Mouse (Mus musculus) layer of hippocampus, postnatal 14 days (tissue): ENCODE results near the gene Mcl1. TPM values are rescaled to one million over a fixed set of nuclear protein-coding genes. Genes with fewer than 3 reads are reported as not detected.
"Not testable (repeated sequence)": the region's sequence is repeated elsewhere in the genome, so short reads cannot be mapped to it uniquely, and the experiment has no call there.

Source experiments
- DNase-seq, 2 experiments: peaks; one replicate each; pipeline ENCODE4 v3.0.0; 2021 to 2022; ENCODE audit warnings: low spot score in 2 of 2, mixed read lengths in 1 of 2
- total RNA-seq, 2 experiments: library from RNA; stranded (reverse); gene quantifications; 2 replicates each; pipeline ENCODE4 v1.2.3; 2021

The Mcl1 gene
- total RNA-seq, 2 experiments from 2014 or later, result 64.6 to 65.1 TPM

GRCm38 (mm10) chr3:95648016-95648415, 10.6 kb upstream of the Mcl1 start:
- DNase-seq, result no peak

GRCm38 (mm10) chr3:95650276-95651032, 8.1 kb upstream of the Mcl1 start:
- DNase-seq, result no peak

GRCm38 (mm10) chr3:95651033-95651373, 7.6 kb upstream of the Mcl1 start:
- DNase-seq, result no peak

- DNase-seq, result no peak
Observed at GRCm38 (mm10) chr3:95651391-95652203, 7.0 kb upstream of the Mcl1 start.

DNA sequence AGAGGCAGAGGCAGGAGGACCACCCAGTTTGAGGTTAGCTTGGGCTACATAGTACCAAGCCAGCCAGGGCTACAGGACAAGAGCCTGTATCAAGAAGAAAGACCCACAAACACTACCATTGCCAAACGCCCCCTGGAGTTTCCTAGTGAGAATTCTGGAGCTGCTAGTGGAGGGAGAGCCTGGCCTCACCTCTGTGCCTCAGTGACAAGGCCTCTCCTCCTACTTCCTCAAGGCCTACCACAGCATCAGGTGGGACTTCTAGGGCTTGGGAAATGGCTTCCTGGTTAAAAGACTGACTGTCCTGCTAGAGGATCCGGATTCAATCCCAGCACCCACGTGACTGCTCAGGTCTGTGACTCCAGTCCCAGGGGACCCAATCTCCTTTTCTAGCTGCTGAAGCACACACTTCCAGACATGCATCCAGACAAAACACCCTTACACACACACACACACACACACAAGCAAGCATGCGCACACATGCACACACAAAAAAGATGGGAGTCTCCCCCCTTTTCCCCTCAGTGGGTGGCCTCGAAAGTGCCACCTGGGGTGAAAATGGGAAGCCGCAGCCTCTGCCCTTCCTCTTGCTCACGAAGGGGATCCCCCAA, 6.3 kb upstream of the Mcl1 start:
- DNase-seq, result no peak

- DNase-seq, result no peak
Observed at GRCm38 (mm10) chr3:95652871-95653270, 5.7 kb upstream of the Mcl1 start.

DNA sequence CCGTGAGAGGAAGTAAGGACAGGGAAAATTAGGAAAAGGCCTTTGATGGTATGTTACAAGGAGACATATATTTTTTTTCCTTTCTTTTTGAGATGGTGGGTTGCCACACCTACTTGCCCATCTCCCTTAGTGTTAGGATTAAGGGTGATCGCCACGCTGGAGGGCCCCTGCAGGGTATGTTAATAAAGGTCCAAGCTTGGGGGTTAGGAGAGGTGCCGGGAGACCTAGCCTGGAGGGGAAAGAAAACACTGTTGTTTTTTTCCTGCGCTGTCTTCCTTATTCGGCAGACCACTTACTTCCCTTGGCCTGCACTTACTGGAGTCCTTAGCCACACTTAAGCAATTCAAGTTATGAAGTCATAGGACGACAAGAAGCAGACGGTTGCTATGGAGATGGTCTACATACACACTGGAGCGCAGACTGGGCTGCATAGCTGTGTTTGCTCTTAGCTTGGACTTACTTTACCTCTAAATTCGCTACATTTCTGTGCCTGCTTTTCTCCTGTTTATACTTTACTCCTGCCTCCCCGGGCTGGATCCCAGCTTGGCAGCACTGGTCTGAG, 5.0 kb upstream of the Mcl1 start:
- DNase-seq, result no peak

DNA sequence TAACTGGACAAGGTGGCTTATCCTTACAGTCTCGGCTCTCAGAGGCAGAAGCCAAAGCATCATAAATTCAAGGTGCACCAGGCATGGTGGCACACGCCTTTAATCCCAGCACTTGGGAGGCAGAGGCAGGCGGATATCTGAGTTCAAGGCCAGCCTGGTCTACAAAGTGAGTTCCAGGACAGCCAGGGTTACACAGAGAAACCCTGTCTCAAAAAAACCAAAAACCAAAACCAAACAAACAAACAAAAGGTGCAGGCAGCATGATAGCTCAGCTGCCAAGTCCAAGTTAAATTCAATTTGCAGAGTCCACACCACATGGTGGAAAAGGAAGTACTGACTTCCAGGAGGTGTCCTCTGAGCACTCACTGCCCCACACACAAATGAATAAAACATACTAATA, 4.2 kb upstream of the Mcl1 start:
- DNase-seq, result not testable (repeated sequence)

DNA sequence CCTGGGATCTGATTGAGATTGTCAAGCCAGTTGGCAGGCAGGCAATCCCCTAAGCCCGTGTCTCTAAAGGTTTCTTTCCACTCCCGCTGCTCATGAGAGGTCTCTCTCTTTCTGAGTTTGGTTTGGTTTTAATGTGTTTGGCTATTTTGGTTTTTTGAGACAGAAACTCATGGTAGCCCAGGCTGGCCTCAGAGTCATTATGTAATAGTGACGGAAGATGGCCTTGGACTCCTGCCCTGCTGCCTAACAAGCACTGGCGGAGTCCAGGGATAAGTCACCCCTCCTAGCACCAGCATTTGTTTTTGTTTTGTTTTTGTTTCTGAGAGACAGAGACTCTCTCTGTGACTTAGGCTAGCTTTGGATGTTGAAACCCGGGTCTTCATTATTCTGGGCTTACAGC, 3.2 kb upstream of the Mcl1 start:
- DNase-seq, result no peak

DNA sequence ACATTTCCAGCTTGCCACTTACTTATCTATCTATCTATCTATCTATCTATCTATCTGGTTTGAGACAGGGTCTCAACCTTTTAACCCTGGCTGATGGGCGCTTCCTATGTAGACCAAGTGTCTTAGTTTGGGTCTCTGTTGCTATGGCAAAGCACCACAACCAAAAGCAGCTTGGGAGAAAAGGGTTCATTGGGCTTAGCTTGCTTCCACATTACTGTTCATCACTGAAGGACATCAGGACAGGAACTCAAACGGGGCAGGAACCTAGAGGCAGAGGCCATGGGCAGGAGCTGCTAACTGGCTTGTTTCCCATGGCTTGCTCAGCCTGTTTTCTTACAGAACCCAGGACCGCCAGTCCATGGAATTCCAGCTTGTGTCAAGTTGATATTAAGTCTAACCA, 1.5 kb upstream of the Mcl1 start:
- DNase-seq, result no peak

DNA sequence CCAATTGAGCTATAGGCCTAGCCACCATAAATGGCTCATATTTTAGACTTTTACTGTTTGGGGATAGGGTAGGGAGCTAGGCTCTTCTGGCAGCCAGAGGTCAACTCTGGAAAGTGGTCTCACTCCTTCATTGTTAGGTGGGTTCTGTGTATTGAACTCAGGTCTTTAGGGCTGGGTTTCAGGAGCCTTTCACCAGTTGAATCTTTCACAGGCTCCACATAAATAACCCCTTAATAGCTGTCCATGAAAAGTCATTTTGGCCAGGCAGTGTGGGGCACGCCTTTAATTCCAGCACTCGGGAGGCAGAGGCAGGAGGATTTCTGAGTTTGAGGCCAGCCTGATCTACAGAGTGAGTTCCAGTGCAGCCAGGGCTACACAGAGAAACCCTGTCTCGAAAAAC, 877 bp upstream of the Mcl1 start:
- DNase-seq, result no peak

- DNase-seq, result peak; percentile 55 to 63
Observed at GRCm38 (mm10) chr3:95658868-95659712, 502 bp downstream of the Mcl1 start.

DNA sequence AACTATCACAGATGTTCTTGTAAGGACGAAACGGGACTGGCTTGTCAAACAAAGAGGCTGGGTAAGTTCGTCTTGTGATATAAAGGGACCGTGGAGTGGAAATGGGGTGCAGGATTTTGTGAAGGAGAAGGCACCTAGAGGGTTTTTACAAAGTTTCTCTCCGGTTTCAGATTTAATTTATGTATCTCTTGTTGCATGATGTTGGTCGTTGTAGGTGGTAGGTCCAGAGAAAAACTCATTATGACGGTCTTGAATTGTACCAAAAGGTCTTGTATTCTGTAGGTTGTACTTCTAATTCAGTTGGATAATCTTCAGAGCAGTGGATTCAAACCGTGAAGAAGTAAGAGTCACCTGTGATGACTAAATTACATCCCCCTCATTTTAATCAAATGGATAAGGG, 1.4 kb downstream of the Mcl1 start:
- no peak for DNase-seq

DNA sequence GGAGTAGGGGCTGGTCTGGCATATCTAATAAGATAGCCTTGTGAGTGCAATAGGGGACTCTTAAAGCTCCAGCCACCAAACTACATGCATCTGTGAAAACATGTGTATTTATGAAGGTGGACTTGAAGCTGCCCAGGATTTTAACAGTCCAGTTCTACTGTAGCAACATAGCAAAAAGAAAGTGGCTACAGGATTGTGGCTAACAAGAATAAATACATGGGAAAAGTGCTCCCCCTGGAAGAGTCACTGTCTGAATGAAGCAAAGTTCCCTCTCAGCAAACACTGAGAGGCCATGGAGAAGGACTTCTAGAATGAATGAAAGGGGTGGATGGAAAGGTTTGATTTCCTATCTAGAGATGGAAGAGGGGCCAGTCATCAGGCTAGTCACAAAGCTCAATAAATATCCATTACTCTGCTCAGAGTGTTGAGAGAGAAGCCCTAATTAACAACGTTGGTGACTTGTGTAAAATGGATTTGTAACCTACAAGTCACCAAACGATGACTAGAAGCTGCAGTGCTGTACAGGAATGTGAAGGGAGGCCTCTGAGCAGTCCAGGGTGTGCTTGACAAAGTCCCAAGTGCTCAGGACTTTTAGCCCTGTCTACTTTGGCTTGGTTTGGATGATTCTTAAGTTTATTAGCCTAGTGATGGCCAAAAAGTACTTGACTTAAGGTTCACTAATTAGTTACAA, 2.3 kb downstream of the Mcl1 start:
- DNase-seq, result no peak

- DNase-seq, result no peak
Observed at GRCm38 (mm10) chr3:95661945-95662715, 3.5 kb downstream of the Mcl1 start.

DNA sequence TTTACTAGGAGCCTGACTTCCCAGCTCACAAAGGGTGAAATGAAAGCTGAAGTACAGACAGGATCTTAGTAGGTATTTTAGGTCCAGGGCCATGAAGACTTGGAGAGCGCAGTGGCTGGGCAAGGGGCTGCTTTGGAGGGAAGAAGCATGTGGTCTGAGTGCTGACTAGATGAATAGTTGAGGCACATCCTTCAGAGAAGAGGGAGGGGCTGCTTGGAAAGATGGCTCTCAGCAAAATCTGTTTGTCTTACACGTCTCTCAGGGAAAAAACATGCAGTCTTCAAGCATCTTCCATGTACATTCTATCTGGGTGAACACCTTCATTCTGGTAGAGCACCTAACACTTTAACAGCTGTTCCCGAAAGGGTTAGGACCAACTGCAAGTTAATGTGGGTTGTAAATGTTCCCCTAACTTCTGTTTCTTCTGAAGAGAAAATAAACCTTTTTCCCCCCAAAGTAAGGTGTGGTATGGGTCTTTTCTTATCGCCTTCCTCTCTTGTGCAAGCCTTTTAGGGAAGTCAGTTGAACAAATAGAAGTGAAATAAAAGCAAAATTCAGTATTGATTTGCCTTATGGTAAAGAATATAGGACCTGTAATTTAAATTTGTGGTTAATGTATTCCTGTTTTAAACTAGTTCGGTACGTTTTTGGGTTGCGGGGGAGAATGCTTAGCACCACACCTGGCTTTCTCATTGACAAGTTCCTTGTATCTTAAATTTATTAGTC, 4.3 kb downstream of the Mcl1 start:
- no peak for DNase-seq

- no peak for DNase-seq
Observed at GRCm38 (mm10) chr3:95663486-95663885, 4.9 kb downstream of the Mcl1 start.

- DNase-seq, result no peak
Observed at GRCm38 (mm10) chr3:95663969-95664608, 5.5 kb downstream of the Mcl1 start.
